Mouse (Mus musculus): ENCODE data around the gene Sub1. TPM values are rescaled to one million over a fixed set of nuclear protein-coding genes. Genes with fewer than 3 reads are reported as not detected.

Gene Sub1
- polyA plus RNA-seq (2014; fragmentation: Illumina TruSeq; extraction: RNeasy Lipid Tissue Mini Kit (QIAGEN cat#74804); ENCODE audit: low read depth, low replicate concordance): 475 TPM

GRCm38 (mm10) chr15:11996883-11997282, at the start of gene Sub1:
Gene Sub1 (minus strand): TSS chr15:11996983.

Other genes starting within 250 kb of the Sub1 start
- 16.9 TPM for gene Npr3, start 89.7 kb downstream of the Sub1 start, polyA plus RNA-seq (2014; fragmentation: Illumina TruSeq; extraction: RNeasy Lipid Tissue Mini Kit (QIAGEN cat#74804); ENCODE audit: low read depth, low replicate concordance)
- gene Zfr, start 120.8 kb upstream of the Sub1 start, polyA plus RNA-seq (2014; fragmentation: Illumina TruSeq; extraction: RNeasy Lipid Tissue Mini Kit (QIAGEN cat#74804); ENCODE audit: low read depth, low replicate concordance): 311 TPM
- gene Mtmr12, start 208.0 kb upstream of the Sub1 start, polyA plus RNA-seq (2014; fragmentation: Illumina TruSeq; extraction: RNeasy Lipid Tissue Mini Kit (QIAGEN cat#74804); ENCODE audit: low read depth, low replicate concordance): 17.6 TPM

Measured in adrenal gland, adult 10 weeks (tissue).